Mouse (Mus musculus) heart, adult 8-10 months (tissue): ENCODE measurements around the gene Ins2. TPM values are rescaled to one million over a fixed set of nuclear protein-coding genes. Genes with fewer than 3 reads are reported as not detected.
A peak's percentile ranks its signal among the peaks of the same experiment; 100 is the strongest.

Experiments used
- microRNA-seq: library from miRNA; unstranded; fragments of <30 nt; microRNA quantifications from one replicate; pipeline ENCODE4 v1.2.0, GENCODE M21; 2022
- total RNA-seq, 4 experiments: library from RNA; stranded (reverse); gene quantifications; 2 replicates each; pipeline ENCODE4 v1.2.4; 2022

Ins2 gene
- total RNA-seq, 4 experiments from 2014 or later, result not detected

Small RNAs within 50 kb of the gene (microRNA-seq; reads per million reads assigned to microRNA genes)
- gene Mir483, result 53.5 reads per million, percentile 50 among the genes with 10 or more reads in this experiment

Other genes with a start within 250 kb of the Ins2 start
- 10 to 100 TPM in 1 of 4 experiments, 1 to 10 TPM in 3; 7.6 to 13.6 (median 9.6) TPM for gene Tnnt3, start 244.5 kb downstream of the Ins2 start, total RNA-seq
- gene Mrpl23, start 210.7 kb downstream of the Ins2 start, total RNA-seq, result 10 to 100 TPM in 2 of 4 experiments, 1 to 10 TPM in 1, under 1 TPM in 1; 0.90 to 35.4 (median 16.1) TPM
- gene Igf2, start 76.6 kb downstream of the Ins2 start, total RNA-seq, result 10 to 100 TPM; 53.1 to 76.2 (median 63.4) TPM
- gene Gm49394, start 73.4 kb downstream of the Ins2 start, total RNA-seq, result under 1 TPM in 1 of 4 experiments, not detected in 3; 0.09 TPM
- gene Th, start 187.7 kb upstream of the Ins2 start, total RNA-seq, result not detected
- not detected for gene Ascl2, start 225.9 kb upstream of the Ins2 start, total RNA-seq